Mouse (Mus musculus): ENCODE measurements around the gene Usp36. TPM values are rescaled to one million over a fixed set of nuclear protein-coding genes. Genes with fewer than 3 reads are reported as not detected.
A peak's percentile ranks its signal among the peaks of the same experiment; 100 is the strongest.

The Usp36 gene
- polyA plus RNA-seq, 1 experiment: 28.4 TPM

- DNase-seq (ENCODE audit: extremely low spot score in 1 of 2, low spot score in 1 of 2): no peak
Measured at GRCm38 (mm10) chr11:118225056-118225836, 64.8 kb downstream of the Usp36 start.

- DNase-seq (ENCODE audit: extremely low spot score in 1 of 2, low spot score in 1 of 2): no peak
Measured at GRCm38 (mm10) chr11:118223416-118224067, 66.5 kb downstream of the Usp36 start.

GRCm38 (mm10) chr11:118222917-118223316, 67.1 kb downstream of the Usp36 start:
- no peak for DNase-seq (ENCODE audit: extremely low spot score in 1 of 2, low spot score in 1 of 2)

GRCm38 (mm10) chr11:118222351-118222885, 67.6 kb downstream of the Usp36 start:
- no peak for DNase-seq (ENCODE audit: extremely low spot score in 1 of 2, low spot score in 1 of 2)

- peak in 1 of 2 experiments; percentile 85 for DNase-seq (ENCODE audit: extremely low spot score in 1 of 2, low spot score in 1 of 2)
Measured at GRCm38 (mm10) chr11:118220561-118221262, 69.3 kb downstream of the Usp36 start.

- DNase-seq (ENCODE audit: extremely low spot score in 1 of 2, low spot score in 1 of 2): no peak
Measured at GRCm38 (mm10) chr11:118219066-118219465, 71.0 kb downstream of the Usp36 start.

- DNase-seq (ENCODE audit: extremely low spot score in 1 of 2, low spot score in 1 of 2): no peak
Measured at GRCm38 (mm10) chr11:118216468-118216867, 73.6 kb downstream of the Usp36 start.

- DNase-seq (ENCODE audit: extremely low spot score in 1 of 2, low spot score in 1 of 2): no peak
Measured at GRCm38 (mm10) chr11:118215928-118216458, 74.1 kb downstream of the Usp36 start.

GRCm38 (mm10) chr11:118212636-118213112, 77.4 kb downstream of the Usp36 start:
- no peak for DNase-seq (ENCODE audit: extremely low spot score in 1 of 2, low spot score in 1 of 2)

GRCm38 (mm10) chr11:118211749-118212635, 78.1 kb downstream of the Usp36 start:
- peak; percentile 55 to 72 for DNase-seq (ENCODE audit: extremely low spot score in 1 of 2, low spot score in 1 of 2)

GRCm38 (mm10) chr11:118210962-118211361, 79.1 kb downstream of the Usp36 start:
- DNase-seq (ENCODE audit: extremely low spot score in 1 of 2, low spot score in 1 of 2): no peak

GRCm38 (mm10) chr11:118210116-118210515, 79.9 kb downstream of the Usp36 start:
- peak; percentile 59 to 79 for DNase-seq (ENCODE audit: extremely low spot score in 1 of 2, low spot score in 1 of 2)

Other genes with a start within 250 kb of the Usp36 start
- gene Dnah17, start 159.6 kb downstream of the Usp36 start, polyA plus RNA-seq (2012; rRNA removed): 0.21 and 0.24 TPM in 2 replicates
- gene Cyth1, start 41.7 kb downstream of the Usp36 start, polyA plus RNA-seq (2012; rRNA removed): 70.4 and 90.1 TPM in 2 replicates
- gene Cep295nl, start 52.3 kb upstream of the Usp36 start, polyA plus RNA-seq (2012; rRNA removed): 0.52 and 0.76 TPM in 2 replicates
- gene Timp2, start 65.5 kb upstream of the Usp36 start, polyA plus RNA-seq (2012; rRNA removed): 192 and 218 TPM in 2 replicates
- gene Lgals3bp, start 111.8 kb upstream of the Usp36 start, polyA plus RNA-seq (2012; rRNA removed): 38.5 and 52.4 TPM in 2 replicates
- gene Cant1, start 128.8 kb upstream of the Usp36 start, polyA plus RNA-seq (2012; rRNA removed): 38.3 and 40.2 TPM in 2 replicates
- 2.6 and 3.4 TPM in 2 replicates for gene C1qtnf1, start 138.0 kb upstream of the Usp36 start, polyA plus RNA-seq (2012; rRNA removed)
- 8.3 and 9.8 TPM in 2 replicates for gene Engase, start 186.6 kb upstream of the Usp36 start, polyA plus RNA-seq (2012; rRNA removed)